Mouse (Mus musculus) lung, adult 2 months (tissue): ENCODE data around the gene Wwox. TPM values are rescaled to one million over a fixed set of nuclear protein-coding genes. Genes with fewer than 3 reads are reported as not detected.

Source experiments
- DNase-seq: peaks from one replicate; pipeline ENCODE4 v3.0.0; 2022
- H3K4me1 ChIP-seq: fragments of 200-500 bp; 2 replicates; pipeline ENCODE4 v1.6.1; 2011; ENCODE audit warnings: low read length; ENCODE audit not compliant: control insufficient read depth, insufficient read depth
- H3K4me3 ChIP-seq: fragments of 200-500 bp; replicated peaks from 2 replicates; pipeline ENCODE3; 2011; ENCODE audit warnings: low read depth, mild to moderate bottlenecking, control low read depth, low read length; ENCODE audit errors: extremely low read depth
- CTCF ChIP-seq: fragments of 200-500 bp; IDR thresholded peaks from 2 replicates; pipeline ENCODE4 v1.5.1; 2011; ENCODE audit warnings: mild to moderate bottlenecking, low read length, control low read depth; ENCODE audit not compliant: insufficient read depth
- POLR2A ChIP-seq: fragments of 200-500 bp; IDR thresholded peaks from 2 replicates; pipeline ENCODE4 v1.6.1; 2011; ENCODE audit warnings: low read depth, mild to moderate bottlenecking, control low read depth, low read length, borderline replicate concordance; ENCODE audit errors: extremely low read depth
- WGBS: fragments of 180-500 bp; shearing (Covaris S2); methylation state at CpG from one replicate; pipeline ENCODE4 v1.1.7; 2018; 5-methylcytosine and 5-hydroxymethylcytosine counted together
- polyA plus RNA-seq: library from polyadenylated mRNA; depleted of rRNA; stranded (reverse); fragments of >200 nt; gene quantifications from 2 replicates; pipeline ENCODE4 v1.2.3, GENCODE M21; 2012

Gene Wwox
- polyA plus RNA-seq, 1 experiment: 8.5 TPM

GRCm38 (mm10) chr8:114562486-114562885 is 123.0 kb downstream of the Wwox start:
- WGBS: 92% methylated on average over 13 of the region's 13 CpGs
- TF ChIP-seq POLR2A: no peak
- TF ChIP-seq CTCF: no peak

GRCm38 (mm10) chr8:114563361-114563760 is 123.9 kb downstream of the Wwox start:
- TF ChIP-seq POLR2A (no peak), CTCF (no peak)
- WGBS: 93% methylated on average over 7 of the region's 7 CpGs
- H3K4me3 ChIP-seq: no peak overlapping the region
- H3K4me1 ChIP-seq: no peaks in the 10 kb centered on the region
- no peak for DNase-seq

More at GRCm38 (mm10) chr8:114562486-114562885, 123.0 kb downstream of the Wwox start:
- Histone ChIP-seq H3K4me3 (no peak overlapping the region), H3K4me1 (no peaks in the 10 kb centered on the region)
- no peak for DNase-seq

- Histone ChIP-seq H3K4me3 (no peak overlapping the region), H3K4me1 (no peaks in the 10 kb centered on the region)
- WGBS: 75% methylated on average over 6 of the region's 6 CpGs
- DNase-seq: no peak
- TF ChIP-seq POLR2A (no peak), CTCF (no peak)
These were observed 124.6 kb downstream of the Wwox start for GRCm38 (mm10) chr8:114564036-114564435.

GRCm38 (mm10) chr8:114568531-114569166 is 129.2 kb downstream of the Wwox start:
- TF ChIP-seq CTCF: no peak
- no peak for TF ChIP-seq POLR2A
- no peak for DNase-seq
- H3K4me1 ChIP-seq: no peaks in the 10 kb centered on the region
- 54% methylated on average over 16 of the region's 16 CpGs for WGBS
- H3K4me3 ChIP-seq: no peak overlapping the region

- no peak overlapping the region for H3K4me3 ChIP-seq
- no peaks in the 10 kb centered on the region for H3K4me1 ChIP-seq
- no peak for DNase-seq
- TF ChIP-seq CTCF (no peak), POLR2A (no peak)
- 79% methylated on average over 4 of the region's 4 CpGs for WGBS
These were observed 133.7 kb downstream of the Wwox start for GRCm38 (mm10) chr8:114573014-114573746.

GRCm38 (mm10) chr8:114573747-114574093 is 134.3 kb downstream of the Wwox start:
- Histone ChIP-seq H3K4me3 (no peak overlapping the region), H3K4me1 (no peaks in the 10 kb centered on the region)
- TF ChIP-seq CTCF (no peak), POLR2A (no peak)
- WGBS: 85% methylated on average over 8 of the region's 8 CpGs
- no peak for DNase-seq

GRCm38 (mm10) chr8:114579292-114579691 is 139.8 kb downstream of the Wwox start:
- no peak for DNase-seq
- Histone ChIP-seq H3K4me3 (no peak overlapping the region), H3K4me1 (no peaks in the 10 kb centered on the region)
- 88% methylated on average over 10 of the region's 10 CpGs for WGBS
- TF ChIP-seq CTCF (no peak), POLR2A (no peak)

- Histone ChIP-seq H3K4me1 (no peaks in the 10 kb centered on the region), H3K4me3 (no peak overlapping the region)
- TF ChIP-seq CTCF (no peak), POLR2A (no peak)
- DNase-seq: no peak
- WGBS: 97% methylated on average over 1 of the region's 1 CpGs
These were observed 141.2 kb downstream of the Wwox start for GRCm38 (mm10) chr8:114580684-114581083.

GRCm38 (mm10) chr8:114590336-114590867 is 150.9 kb downstream of the Wwox start:
- WGBS: 94% methylated on average over 12 of the region's 12 CpGs
- no peak for DNase-seq
- TF ChIP-seq POLR2A: no peak
- TF ChIP-seq CTCF: no peak
- Histone ChIP-seq H3K4me3 (no peak overlapping the region), H3K4me1 (0 out of 2 replicates have a peak, but pooled peaks cover 2% of the 10 kb centered on the region)
